Mouse (Mus musculus) lung, embryonic 16.5 days (tissue): ENCODE data around the gene Mgll. TPM values are rescaled to one million over a fixed set of nuclear protein-coding genes. Genes with fewer than 3 reads are reported as not detected.

Experiments
- ATAC-seq: fragments of 200-750 bp; cut with Nextera tagmentation; 2 replicates; pipeline ENCODE4 v1.8.0; 2017; ENCODE audit warnings: low read depth, mild to moderate bottlenecking, moderate library complexity
- H3K27ac ChIP-seq: fragments of 300-500 bp; sonication (generic); 2 replicates; pipeline ENCODE4 v1.5.1; 2014; ENCODE audit warnings: mild to moderate bottlenecking, control low read depth, low read length
- H3K27me3 ChIP-seq: fragments of 300-500 bp; sonication (generic); 2 replicates; pipeline ENCODE4 v1.6.1; 2014; ENCODE audit warnings: low read depth, low read length, mixed read lengths; ENCODE audit not compliant: control insufficient read depth, insufficient read depth
- H3K36me3 ChIP-seq: fragments of 300-500 bp; sonication (generic); 2 replicates; pipeline ENCODE4 v1.6.1; 2014; ENCODE audit warnings: low read length; ENCODE audit not compliant: control insufficient read depth, insufficient read depth
- H3K4me1 ChIP-seq: fragments of 300-500 bp; sonication (generic); replicated peaks from 2 replicates; pipeline ENCODE4 v1.6.1; 2014; ENCODE audit warnings: low read length, mixed read lengths; ENCODE audit not compliant: control insufficient read depth, insufficient read depth
- H3K4me2 ChIP-seq: fragments of 300-500 bp; sonication (generic); 2 replicates; pipeline ENCODE4 v1.6.1; 2014; ENCODE audit warnings: low read depth, low read length, control low read depth
- H3K4me3 ChIP-seq: fragments of 300-500 bp; sonication (generic); 2 replicates; pipeline ENCODE4 v1.5.1; 2014; ENCODE audit warnings: mild to moderate bottlenecking, low read length, control low read depth
- H3K9ac ChIP-seq: fragments of 300-500 bp; sonication (generic); 2 replicates; pipeline ENCODE4 v1.6.1; 2014; ENCODE audit warnings: low read length, control low read depth
- H3K9me3 ChIP-seq: fragments of 300-500 bp; sonication (generic); 2 replicates; pipeline ENCODE4 v1.6.1; 2016; ENCODE audit warnings: low read length; ENCODE audit not compliant: control insufficient read depth
- WGBS: fragments of 180-500 bp; shearing (Covaris S2); extraction: QIAGEN DNeasy Blood & Tissue Kit; methylation state at CpG from one replicate; pipeline ENCODE4 v1.1.7; 2014; 5-methylcytosine and 5-hydroxymethylcytosine counted together
- polyA plus RNA-seq: library from polyadenylated mRNA; unstranded; fragments of >200 nt; fragmentation: Nextera tagmentation; extraction: Ambion mirVana; gene quantifications from 2 replicates; pipeline ENCODE4 v1.2.1, GENCODE M21; 2015

Gene Mgll
- polyA plus RNA-seq, 1 experiment from 2014 or later = 73.2 TPM

DNA sequence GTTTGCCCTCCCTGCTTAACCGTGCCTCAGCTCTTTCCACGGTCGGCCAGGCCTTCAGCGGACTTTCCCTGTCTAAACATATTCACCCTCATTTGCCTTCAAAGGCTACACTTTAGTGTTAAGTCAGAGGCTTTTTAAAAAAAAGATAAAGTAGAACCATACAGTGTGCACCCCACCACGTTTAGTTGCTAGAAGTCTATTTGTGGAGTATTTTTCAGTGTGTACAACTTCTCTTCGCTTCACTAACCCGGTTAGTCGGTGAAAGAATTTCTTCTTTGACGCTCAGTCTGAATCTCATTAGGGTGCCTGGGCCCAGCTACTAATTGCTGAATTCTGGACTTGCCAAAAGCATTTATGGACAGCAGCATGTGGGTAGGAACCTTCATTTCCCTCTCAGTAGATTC, 8.8 kb upstream of the Mgll start:
- no peak overlapping the region for H3K9ac ChIP-seq
- H3K27me3 ChIP-seq = no peaks in the 10 kb centered on the region
- H3K9me3 ChIP-seq = no peaks in the 10 kb centered on the region
- no peak overlapping the region for H3K4me2 ChIP-seq
- H3K27ac ChIP-seq = no peak overlapping the region
- no peaks in the 10 kb centered on the region for H3K36me3 ChIP-seq
- WGBS = 73% methylated on average over 9 of the region's 9 CpGs
- ATAC-seq = no peak
- no peak overlapping the region for H3K4me3 ChIP-seq
- no peaks in the 10 kb centered on the region; the same call in none of the 2 replicates for H3K4me1 ChIP-seq

- Histone ChIP-seq H3K4me2 (no peak overlapping the region), H3K36me3 (no peaks in the 10 kb centered on the region), H3K9me3 (no peaks in the 10 kb centered on the region), H3K9ac (no peak overlapping the region), H3K27me3 (no peaks in the 10 kb centered on the region), H3K27ac (no peak overlapping the region), H3K4me1 (peaks cover 6% of the 10 kb centered on the region), H3K4me3 (no peak overlapping the region)
- 59% methylated on average over 5 of the region's 5 CpGs for WGBS
- ATAC-seq = no peak
These were observed 8.2 kb upstream of the Mgll start for GRCm38 (mm10) chr6:88715966-88716365.

- Histone ChIP-seq H3K36me3 (no peaks in the 10 kb centered on the region), H3K4me2 (no peak overlapping the region), H3K4me3 (no peak overlapping the region), H3K9me3 (no peaks in the 10 kb centered on the region), H3K4me1 (peaks cover 10% of the 10 kb centered on the region), H3K27ac (no peak overlapping the region), H3K27me3 (no peaks in the 10 kb centered on the region), H3K9ac (no peak overlapping the region)
- no peak for ATAC-seq
- WGBS = 64% methylated on average over 6 of the region's 6 CpGs
These were observed 6.8 kb upstream of the Mgll start for GRCm38 (mm10) chr6:88717143-88718032.

GRCm38 (mm10) chr6:88718033-88718725, 6.0 kb upstream of the Mgll start:
- peaks cover 10% of the 10 kb centered on the region for H3K4me1 ChIP-seq
- no peaks in the 10 kb centered on the region for H3K36me3 ChIP-seq
- no peaks in the 10 kb centered on the region for H3K9me3 ChIP-seq
- no peak overlapping the region for H3K4me2 ChIP-seq
- no peaks in the 10 kb centered on the region for H3K27me3 ChIP-seq
- H3K4me3 ChIP-seq = no peak overlapping the region
- H3K9ac ChIP-seq = no peak overlapping the region
- no peak for ATAC-seq
- 91% methylated on average over 7 of the region's 7 CpGs for WGBS
- no peak overlapping the region for H3K27ac ChIP-seq

DNA sequence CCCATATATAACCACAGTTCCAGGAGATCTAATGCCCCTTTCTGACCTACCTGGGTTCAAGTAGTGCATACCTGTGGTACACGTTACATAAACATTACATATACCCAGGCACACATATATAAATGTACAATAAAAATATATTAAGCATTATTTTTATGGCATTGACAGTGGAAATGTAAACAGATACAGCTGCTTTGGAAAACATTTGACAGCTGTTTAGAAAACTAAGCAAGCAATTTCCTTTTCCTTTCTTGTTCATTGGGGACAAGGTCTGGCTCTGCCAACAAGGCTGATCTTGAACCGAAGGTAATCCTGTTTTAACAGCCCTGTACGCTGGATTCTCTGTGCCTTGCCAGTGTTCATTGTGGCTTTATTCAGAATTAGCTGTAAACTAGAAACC, 3.2 kb upstream of the Mgll start:
- WGBS = 38% methylated on average over 3 of the region's 3 CpGs
- H3K4me1 ChIP-seq = peaks cover 15% of the 10 kb centered on the region
- no peak overlapping the region for H3K4me3 ChIP-seq
- H3K9me3 ChIP-seq = no peaks in the 10 kb centered on the region
- H3K4me2 ChIP-seq = peak overlapping the region; percentile 3; the same call in 1 of the 2 replicates
- ATAC-seq = no peak
- H3K36me3 ChIP-seq = no peaks in the 10 kb centered on the region
- no peak overlapping the region for H3K9ac ChIP-seq
- H3K27me3 ChIP-seq = no peaks in the 10 kb centered on the region; the same call in 1 of the 2 replicates
- peak overlapping the region; percentile 69 for H3K27ac ChIP-seq

DNA sequence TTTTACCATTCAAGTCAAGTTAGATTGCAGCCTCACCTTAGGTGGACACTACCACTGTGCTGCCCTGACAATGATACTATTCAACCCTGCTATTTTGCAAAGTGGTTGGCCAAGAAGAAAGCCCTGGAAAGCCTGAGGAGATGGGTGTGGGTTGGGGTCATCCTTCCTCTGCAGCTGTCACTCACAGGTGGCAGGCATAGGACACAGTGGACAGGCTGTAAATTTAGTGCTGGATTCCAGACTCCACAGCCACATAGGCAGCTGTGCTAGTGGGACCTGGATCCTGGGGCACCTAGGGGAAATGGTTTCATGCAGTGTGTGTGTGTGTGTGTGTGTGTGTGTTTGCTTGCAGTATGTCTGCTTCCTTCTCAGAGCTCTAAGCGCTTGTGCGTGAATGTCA, 1.3 kb upstream of the Mgll start:
- no peaks in the 10 kb centered on the region; the same call in 1 of the 2 replicates for H3K27me3 ChIP-seq
- 89% methylated on average over 2 of the region's 2 CpGs for WGBS

GRCm38 (mm10) chr6:88723806-88724312, 353 bp upstream of the Mgll start:
- H3K27me3 ChIP-seq = no peaks in the 10 kb centered on the region; the same call in 1 of the 2 replicates
- H3K9ac ChIP-seq = peak overlapping the region; percentile 85
- peak; percentile 3 for ATAC-seq
- peak overlapping the region; percentile 79 for H3K4me3 ChIP-seq
- no peak overlapping the region; the same call in 1 of the 2 replicates for H3K27ac ChIP-seq
- H3K9me3 ChIP-seq = no peaks in the 10 kb centered on the region
- 28% methylated on average over 14 of the region's 14 CpGs for WGBS
- peak overlapping the region; percentile 97 for H3K4me2 ChIP-seq
- H3K36me3 ChIP-seq = peaks cover 2% of the 10 kb centered on the region; the same call in 1 of the 2 replicates
- H3K4me1 ChIP-seq = peaks cover 23% of the 10 kb centered on the region

More for the DNA sequence above, 1.3 kb upstream of the Mgll start:
- Histone ChIP-seq H3K4me2 (no peak overlapping the region), H3K9me3 (no peaks in the 10 kb centered on the region), H3K9ac (no peak overlapping the region), H3K27ac (no peak overlapping the region), H3K36me3 (no peaks in the 10 kb centered on the region), H3K4me1 (peaks cover 23% of the 10 kb centered on the region), H3K4me3 (no peak overlapping the region)
- ATAC-seq = no peak

DNA sequence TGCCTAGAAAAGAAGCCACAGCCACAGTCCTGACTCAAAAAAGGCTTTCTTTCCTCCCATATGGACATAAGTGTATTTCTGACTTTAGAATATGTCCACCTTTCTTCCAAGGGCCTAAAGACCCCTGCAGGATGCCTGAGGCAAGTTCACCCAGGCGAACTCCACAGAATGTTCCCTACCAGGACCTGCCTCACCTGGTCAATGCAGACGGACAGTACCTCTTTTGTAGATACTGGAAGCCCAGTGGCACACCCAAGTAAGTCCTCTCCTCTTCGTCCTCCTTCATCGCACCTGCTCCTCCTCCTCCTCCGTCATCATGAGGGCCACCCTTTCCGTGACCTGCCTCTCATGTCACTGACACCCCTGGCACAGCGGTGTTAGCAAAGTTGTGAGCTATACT, 1.4 kb downstream of the Mgll start:
- Histone ChIP-seq H3K27me3 (no peaks in the 10 kb centered on the region; the same call in 1 of the 2 replicates), H3K36me3 (peaks cover 2% of the 10 kb centered on the region; the same call in 1 of the 2 replicates), H3K4me2 (peak overlapping the region; percentile 97), H3K27ac (no peak overlapping the region), H3K9ac (peak overlapping the region; percentile 12; the same call in 1 of the 2 replicates), H3K4me3 (peak overlapping the region; percentile 33), H3K4me1 (peaks cover 21% of the 10 kb centered on the region), H3K9me3 (no peaks in the 10 kb centered on the region)
- WGBS = 47% methylated on average over 7 of the region's 7 CpGs
- ATAC-seq = no peak
